Mouse (Mus musculus) R1 (cell line): ENCODE results near the gene Usp44.

Experiments
- DNase-seq: peaks from one replicate; pipeline ENCODE4 v3.0.0-alpha.2; 2018; ENCODE audit warnings: low read depth, low spot score

Usp44 gene

DNA sequence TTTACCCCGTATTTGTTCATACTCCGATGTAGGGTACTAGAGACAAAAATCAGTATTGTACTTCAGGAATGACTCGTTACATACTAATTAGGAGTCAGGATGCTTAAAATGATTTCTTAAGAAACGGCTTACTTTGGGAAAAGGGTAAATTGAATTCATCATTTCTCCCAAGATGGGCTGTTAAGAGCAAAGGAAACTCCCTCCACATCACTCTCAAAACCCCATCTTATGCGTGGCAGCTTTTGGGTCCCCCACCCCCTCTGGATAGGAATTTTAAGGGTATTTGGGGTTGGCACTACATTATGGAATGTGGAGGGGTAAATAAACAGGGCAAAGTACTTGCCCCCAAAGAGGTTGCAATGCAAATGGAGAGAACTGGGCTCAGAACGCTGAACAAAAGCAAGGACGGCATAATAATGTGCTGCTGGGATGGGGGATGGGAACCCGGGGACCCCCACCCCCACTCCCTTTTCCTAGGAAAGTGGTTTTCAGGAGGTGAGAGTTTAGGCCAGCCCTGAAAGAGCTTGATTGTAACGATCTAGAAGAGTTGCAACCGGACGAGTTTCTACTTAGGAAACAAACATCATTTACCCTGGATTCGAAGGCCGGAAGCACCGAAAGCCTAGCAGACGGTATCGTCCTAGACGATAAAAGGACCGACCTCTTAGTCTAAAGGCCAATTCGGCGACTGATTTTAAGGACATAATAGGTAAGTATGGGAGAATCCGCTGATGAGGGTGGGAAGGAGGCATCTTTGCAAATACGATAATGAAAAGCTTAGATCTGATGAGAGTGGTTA, at the start of gene Usp44:
Gene Usp44, plus strand, starts transcription at position 625 of the 799 bp plus-strand sequence.
- no peak for DNase-seq

DNA sequence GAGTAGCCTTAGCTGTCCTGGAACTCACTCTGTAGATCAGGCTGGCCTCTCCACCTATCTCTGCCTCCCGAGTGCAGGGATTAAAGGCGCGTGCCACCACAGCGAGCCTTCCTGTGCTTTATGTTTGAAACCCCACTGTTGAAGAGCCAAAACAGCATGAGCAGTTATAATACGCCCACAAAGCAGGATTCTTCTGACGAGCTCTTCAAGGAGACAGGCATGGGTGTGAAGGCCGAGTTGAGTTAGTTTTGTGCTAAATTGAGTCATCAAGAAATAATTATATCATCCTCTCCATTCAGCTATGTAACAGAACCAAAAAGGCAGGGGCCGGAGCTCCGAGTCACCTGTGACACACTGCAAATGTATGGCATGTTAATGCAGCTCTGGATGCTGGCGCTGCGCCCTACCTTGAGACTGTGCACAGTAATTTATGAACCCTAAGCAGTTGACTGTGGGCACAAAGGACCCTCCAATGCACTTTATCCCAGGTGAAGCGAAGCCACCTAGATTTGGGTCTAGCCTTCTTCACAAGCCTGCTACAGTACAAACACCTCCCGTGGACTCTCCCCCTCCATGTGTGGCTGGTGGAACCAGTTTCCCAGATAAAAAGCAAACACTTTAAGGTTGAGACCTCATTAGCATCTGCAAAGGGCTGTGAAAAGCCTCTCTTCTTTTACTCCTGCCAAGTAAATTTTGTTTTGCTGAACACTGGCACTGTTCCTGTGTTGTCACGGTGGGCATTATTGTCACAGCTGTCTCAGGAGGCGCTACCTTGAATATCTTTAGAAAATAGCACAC, 47.9 kb upstream of the Usp44 start:
- no peak for DNase-seq

DNA sequence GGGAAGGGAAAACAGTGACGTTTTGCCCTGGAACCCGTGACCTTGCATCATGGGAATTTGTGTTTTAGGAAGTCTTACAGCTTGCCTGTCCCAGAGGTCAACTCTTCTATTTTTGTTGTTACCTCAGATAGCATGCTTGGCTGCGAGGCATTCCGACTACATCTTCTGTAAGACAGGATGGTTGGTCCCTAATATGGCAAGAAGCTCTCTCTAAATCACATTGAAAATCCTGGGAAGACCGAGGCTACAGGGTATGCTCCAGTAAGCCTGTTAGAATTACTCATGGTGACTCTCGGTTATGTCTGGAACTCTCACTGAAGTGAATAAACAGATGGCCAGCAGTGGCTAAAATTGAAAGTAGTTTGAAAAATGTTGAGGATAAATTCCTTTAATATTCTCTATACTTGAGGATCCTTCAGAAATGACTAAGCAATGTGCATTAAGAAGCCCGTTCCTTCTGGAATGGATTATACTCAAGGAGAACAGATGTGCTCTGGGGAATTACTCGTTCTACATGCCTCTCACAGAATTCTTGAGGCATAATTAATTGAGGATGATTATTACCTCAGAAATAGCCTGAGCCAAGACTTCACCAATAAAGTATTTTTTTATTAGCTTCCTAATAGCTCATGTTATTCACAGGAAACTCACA, 31.5 kb upstream of the Usp44 start:
- no peak for DNase-seq

DNA sequence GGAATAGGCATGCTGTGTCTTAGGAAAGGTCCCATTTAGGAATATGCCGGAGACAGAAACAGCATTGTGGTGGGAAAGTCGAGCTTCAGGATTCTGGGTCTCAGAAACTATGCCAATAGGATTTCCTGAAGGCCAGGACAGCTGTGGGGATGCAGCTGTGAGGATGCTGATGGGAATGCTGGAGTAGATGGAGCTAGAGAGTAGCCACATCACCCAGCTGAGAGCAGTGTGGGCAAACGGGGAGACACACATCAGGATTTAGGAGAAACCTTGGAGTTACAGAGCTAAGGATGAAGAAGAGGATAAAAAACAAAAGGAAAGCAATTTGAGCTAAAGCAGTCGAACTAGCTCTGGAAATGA, 31.0 kb upstream of the Usp44 start:
- no peak for DNase-seq

DNA sequence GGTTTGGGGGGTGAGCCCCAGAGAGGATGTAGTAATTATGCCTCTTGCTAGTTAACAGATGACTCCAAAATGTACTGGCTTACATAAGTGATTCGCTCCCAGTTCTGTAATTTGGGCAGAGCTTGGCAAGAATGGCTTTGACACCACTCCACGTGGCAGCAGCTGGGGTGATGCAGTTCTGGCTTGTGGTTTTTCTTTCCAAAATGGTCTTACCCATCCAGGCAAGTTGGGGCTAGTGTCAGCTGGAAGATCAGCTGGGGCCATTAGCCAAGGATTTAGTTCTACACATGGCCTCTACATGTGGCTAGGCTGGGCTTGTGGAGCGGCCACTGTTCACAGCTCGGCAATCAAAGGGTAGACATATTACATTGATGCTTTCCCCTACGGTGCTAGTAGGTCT, 30.5 kb upstream of the Usp44 start:
- DNase-seq: no peak

DNA sequence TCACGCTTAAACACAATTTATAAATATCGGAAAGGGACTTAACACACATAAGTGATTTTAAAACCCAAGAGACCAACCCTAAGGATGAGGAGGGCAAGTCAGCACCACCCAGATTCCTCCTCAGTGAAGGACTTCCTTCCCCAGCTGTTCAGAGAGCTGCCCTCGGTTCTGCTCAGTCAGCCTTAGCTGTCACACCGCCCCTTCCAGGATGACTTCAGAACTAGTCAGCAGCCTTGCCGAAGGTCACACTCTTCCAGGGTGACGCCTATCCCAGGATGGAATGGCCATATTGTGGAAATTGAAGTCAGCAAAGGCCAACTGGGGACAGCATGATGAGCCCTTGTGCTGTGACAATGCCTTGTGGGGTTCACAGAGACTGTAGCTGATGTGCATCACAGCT, 28.2 kb upstream of the Usp44 start:
- DNase-seq: no peak

DNA sequence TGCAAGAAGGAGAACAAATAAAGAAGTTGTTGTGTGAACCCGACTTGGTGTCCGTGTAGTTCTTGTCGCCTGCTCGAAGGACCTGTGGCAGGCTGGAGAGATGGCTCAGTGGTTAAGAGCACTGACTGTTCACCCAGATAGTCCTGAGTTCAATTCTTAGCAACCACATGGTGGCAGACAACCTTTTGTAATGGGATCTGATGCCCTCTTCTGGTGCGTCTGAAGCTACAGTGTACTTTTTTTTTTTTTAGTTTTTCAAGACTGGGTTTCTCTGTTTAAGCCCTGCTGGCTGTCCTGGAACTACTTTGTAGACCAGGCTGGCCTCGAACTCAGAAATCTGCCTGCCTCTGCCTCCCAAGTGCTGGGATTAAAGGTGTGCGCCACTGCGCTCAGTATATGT, 21.9 kb upstream of the Usp44 start:
- peak; percentile 24 for DNase-seq

DNA sequence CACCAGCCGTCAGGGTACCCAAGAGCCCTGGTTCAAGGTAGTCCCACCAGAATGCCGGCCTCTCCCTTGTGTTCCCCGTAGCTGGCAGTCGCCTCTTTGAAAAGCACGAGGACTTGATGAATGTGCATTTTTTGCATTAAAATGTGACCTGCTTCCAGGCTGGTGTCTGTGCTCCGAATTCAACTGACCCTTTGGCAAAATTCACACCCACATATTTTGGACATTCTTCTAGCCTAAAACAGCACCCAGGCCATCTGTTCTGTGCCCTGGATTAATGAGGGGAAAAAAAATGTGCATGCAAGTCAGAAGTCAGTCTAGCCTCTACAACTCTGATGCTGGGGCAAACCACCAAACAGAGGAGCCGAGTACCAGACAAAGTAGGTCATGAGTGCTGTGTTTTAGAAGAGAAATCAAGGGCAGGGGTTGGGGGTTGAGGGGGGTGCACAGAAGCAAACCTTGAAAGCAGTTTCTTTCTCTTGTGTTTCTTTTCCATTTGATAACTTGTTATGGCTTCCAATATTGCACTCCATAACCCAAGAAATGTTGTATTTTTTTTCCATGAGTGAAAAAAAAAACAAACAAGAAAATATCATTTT, 20.7 kb upstream of the Usp44 start:
- DNase-seq: no peak

DNA sequence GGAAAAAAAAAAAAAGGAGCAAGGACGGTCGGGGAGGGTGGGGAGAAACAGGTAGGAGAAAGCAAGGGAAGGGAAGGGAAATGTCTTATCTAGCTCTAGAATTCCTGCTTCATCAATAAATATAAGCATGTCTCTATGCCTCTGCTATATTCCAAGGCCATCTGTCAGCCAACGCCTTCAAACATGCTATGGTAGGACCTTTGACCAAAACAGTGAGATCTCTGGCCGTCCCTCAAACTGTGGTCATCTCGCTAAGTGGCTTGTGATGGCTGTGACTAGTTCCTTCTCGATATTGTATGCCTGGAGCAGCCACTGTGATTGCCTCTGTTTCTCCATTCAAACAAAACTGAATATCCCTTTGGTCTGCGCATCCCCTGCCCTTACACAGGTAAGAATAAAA, 19.3 kb upstream of the Usp44 start:
- no peak for DNase-seq

DNA sequence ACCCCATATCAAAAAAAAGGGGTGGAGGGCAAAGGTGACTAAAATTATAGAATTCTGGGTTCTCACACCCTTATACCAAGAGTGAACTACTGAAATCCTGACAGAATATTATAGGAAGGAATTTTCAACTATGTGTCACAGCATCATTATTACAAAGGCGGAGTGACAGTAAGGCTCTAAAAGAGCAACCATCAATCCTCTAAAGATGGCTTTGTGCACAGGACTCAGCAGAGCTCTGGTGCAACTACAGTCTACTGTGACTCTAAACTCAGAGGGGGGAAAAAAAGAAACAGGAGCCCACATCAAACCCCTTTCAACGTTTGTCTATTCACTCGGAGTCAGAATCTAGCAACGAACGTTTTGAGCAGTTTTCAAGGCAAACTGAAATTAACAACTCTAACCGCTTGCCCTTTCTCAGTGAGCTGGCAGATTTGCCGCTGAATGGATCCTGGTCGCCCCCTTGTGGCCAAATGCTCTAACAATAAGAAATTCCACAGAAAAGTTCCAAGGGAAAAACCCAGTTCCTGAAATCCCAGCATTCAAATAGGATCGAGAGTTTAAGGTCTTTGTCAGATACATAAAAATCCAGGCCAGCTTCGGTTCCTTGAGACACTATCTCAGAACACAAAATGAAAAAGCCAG, 18.5 kb upstream of the Usp44 start:
- DNase-seq: peak; percentile 72

DNA sequence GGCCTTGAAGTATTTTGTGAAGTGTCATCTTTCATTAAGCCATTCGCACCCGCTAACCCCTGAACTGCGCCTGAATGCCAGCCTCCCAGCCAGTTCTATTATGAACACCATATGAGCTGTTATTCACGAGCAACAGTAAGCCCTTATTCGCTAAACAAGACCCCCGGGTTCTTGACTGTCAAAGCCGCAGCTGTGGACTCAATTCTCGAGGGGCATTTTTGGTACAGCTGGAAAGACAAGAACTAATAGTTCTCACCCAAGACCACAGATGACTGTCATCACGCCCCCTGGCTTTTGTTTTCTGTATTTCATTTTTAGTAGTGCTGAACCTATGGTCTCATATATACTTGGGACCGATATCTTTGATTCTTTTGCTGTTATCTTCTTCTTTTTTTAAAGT, 17.6 kb upstream of the Usp44 start:
- peak; percentile 34 for DNase-seq

DNA sequence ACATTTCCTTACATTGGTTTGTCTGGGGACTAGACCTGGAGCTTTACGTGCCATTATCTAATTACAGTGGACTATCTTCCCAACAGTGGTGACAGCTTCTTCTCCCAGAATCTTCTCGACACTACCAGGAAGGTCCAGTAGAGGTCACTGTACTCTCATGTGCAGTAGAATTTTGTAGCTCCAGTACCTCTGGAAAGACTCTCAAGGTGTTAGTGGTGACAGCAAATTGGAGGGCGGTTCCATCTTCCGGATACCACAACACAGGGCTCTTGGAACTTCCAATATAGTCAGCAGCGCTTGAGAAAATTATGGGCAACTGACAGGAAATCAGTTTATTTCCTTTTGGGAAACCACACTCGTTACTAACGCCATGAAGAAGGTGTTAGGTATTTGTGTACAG, 12.7 kb upstream of the Usp44 start:
- peak; percentile 89 for DNase-seq

DNA sequence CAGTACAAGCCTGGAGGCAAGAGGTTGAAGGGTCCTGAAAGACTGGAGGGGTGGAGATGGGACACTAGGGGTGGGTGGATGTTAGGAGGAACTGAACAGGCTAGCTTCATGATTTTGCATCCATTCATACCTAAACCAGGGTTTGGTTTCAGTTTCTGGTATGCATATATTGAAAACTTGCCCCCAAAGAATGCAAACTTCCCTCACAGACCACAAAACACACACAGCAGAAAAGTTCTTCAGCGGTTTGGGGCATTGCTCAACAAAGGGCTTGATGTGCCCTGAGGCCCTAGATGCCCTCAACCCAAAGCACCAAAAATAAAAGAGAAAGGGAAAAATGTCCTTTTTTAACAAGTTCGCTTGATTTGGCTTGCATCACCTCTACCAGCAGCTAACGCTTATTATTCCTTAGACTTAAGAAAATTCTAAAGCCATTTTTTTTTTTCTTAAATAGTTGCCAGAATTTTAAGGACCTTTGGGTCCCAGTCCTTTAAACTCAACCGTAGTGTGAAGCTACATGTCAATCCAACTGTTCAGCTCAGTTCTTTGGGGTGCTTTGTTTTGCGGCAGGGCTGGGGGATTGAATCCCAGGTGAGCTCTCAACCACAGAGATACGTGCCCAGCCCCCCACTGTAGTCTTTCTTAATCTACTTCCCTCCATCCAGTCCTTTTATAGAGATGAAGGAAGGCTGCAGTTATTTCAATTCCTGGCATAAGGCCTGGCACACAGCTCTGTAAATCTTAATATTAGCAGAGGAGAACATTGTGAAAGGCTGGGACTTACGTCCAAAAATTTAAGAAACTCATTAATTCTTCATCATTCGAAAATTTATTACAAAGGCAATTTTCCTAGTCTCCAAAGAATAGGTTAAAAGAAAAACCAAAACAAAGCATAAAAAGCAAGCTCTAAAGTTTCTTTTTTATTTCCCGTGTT, 1.2 kb upstream of the Usp44 start:
- DNase-seq: no peak

DNA sequence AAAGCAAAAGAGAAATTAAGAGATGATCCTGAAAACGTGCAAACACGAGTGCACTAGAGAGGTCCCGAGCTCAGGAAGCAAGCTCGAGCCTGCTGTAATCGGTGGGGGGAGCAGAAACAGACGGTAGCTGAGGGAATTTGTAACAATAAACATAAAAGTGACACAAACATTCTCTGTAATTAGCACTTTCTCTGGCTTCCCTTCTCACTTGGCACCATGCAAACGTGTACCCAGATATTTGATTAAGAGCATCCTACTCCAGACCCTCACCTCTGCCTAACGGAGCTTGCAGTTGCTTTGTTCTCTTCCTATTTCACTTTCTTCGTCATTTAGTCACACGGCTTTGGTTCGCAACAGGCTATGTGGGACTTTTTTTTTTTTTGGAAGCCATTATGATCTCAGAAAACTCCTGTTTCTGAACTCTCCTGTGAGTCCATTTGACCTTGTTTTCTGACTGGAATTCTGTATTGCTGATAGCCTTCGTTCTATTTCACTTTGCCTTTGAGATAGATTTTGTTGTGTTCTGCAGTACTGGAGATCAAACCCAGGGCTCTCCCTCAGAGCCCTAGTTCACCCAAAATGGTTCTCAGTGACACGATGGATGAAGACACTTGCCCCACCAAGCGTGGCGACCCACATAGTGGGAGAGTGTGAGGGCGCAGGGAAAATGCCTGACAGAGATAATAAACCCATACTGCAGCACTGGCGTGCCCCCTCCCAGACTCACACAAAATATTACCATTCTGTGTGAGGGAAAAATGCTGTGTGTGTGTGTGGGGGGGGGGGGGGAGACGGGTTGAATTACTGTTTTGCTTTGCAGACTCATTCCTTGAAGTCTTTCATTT, 597 bp downstream of the Usp44 start:
- no peak for DNase-seq

DNA sequence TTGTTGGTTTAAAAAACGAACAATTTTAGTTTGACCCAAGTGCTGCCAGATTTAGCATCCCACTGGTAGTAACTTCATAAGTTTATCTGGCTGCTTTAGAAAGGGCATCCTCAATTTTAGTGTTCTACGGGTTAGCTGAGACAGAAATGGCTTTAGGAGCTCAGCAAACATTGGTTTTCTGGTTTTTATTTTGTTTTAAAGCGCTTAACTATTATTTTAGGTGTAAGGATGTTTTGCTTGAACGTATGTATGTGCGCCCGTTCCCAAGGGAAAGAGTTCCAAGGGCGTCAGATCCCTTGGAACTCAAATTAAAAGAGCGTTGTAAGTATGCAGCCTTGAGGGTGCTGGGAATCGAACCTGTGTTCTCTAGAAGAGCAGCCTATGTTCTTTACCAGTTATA, 1.5 kb downstream of the Usp44 start:
- no peak for DNase-seq

DNA sequence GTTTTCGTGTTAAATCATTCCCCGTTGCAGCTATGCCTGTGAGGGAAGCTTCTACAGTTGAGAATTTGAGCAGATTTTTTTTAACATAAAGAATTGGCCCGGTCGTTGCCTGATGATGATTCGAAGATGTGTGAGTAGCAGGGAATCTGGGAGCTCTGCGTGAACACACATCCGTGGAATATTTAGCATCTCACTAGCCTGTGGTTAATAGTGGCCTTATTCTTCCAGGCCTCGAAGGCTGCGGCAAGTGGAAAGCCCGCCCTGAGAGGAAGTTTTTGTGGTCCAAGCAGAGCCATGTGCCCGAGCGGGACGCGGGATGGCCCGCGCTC, 2.0 kb downstream of the Usp44 start:
- DNase-seq: no peak

DNA sequence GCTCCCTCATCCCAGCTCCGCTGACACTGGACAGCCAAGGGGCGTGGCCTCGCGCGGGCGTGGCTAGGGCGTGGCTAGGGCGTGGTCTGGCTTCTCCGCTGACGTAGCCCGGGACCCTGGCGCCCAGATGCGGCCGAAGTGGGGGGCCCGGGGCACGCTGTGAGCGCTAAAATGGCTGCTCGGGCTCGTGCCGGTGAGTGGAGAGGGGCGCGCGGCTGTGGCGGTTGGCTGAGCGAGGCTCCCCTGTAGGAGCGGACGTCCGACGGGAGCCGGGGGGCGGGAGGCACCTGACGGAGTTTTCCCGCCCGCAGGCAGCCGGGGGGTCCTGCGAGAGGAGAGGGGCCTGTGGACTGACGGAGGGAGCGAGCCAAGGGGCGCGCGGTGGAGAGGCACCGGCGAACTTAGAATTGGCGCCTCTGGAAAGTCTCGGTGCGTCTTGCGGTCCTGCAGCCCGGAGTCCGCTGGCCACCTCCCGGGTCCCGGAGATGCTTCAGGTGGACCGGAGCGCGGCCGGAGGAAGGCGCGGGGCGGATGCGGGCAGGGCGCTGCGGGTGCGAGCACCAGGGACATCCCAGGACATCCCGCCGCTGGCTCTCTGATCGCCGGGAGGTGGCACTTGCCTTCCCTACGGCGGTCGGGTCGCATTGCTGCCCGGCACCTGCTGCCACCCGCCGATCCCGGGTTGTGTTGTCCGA, 2.5 kb downstream of the Usp44 start:
- DNase-seq: peak; percentile 79

DNA sequence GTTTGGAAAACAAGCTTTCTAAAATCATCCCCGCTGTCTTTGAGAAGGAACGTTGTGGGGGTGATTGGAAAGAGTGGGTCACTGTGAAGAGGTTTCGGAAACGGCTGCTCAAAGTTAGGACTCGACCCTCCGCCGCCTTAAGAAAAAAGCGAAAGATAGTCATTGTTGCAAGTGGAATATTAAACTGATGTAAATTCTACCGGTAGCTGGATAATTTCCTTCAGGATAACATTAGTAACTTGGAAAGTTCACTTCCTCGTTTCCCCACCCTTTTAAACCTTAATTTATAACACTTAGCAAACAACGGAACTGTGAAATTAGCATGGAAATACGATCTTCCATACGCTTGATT, 3.0 kb downstream of the Usp44 start:
- no peak for DNase-seq

DNA sequence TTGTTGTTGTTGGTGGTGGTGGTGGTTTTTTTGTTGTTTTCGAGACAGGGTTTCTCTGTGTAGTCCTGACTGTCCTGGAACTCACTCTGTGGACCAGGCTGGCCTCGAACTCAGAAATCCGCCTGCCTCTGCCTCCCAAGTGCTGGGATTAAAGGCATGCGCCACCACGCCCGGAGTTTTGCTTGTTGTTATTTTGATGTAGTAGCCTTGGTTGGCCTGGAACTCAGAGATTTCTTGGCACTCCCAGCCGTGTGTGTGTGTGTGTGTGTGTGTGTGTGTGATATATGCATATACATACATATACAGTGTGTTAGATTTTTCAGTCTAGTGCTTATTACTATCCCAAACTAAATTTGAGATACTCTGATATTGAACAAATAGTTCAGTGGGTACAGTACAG, 3.8 kb downstream of the Usp44 start:
- peak; percentile 46 for DNase-seq
